Mouse (Mus musculus) heart, embryonic 14.5 days (tissue): ENCODE measurements around the gene Gm12830. TPM values are rescaled to one million over a fixed set of nuclear protein-coding genes. Genes with fewer than 3 reads are reported as not detected.

Source experiments
- ATAC-seq: fragments of 200-750 bp; cut with Nextera tagmentation; 2 replicates; pipeline ENCODE4 v1.8.0; 2017; ENCODE audit warnings: low read depth, moderate TSS enrichment; ENCODE audit not compliant: insufficient number of reproducible peaks, insufficient read depth, low FRiP score
- H3K27ac ChIP-seq, 2 experiments: fragments of 200-500 bp in 1 of 2; fragments of 300-500 bp in 1 of 2; sonication (generic) in 1 of 2; replicated peaks in 1 of 2; 2 replicates each; pipeline ENCODE4 v1.5.1; 2012 to 2014; ENCODE audit warnings: low read depth in 2 of 2, low read length in 2 of 2, control low read depth in 1 of 2, mild to moderate bottlenecking in 1 of 2, mixed read lengths in 1 of 2; ENCODE audit not compliant: control insufficient read depth in 1 of 2, insufficient read depth in 1 of 2
- H3K27me3 ChIP-seq: fragments of 300-500 bp; sonication (generic); 2 replicates; pipeline ENCODE4 v1.6.1; 2014; ENCODE audit warnings: mild to moderate bottlenecking, low read length, control low read depth; ENCODE audit not compliant: control insufficient read depth, insufficient read depth
- H3K36me3 ChIP-seq: fragments of 300-500 bp; sonication (generic); 2 replicates; pipeline ENCODE4 v1.6.1; 2014; ENCODE audit warnings: mild to moderate bottlenecking, control low read depth, low read length, mixed read lengths; ENCODE audit not compliant: control insufficient read depth, insufficient read depth
- H3K4me1 ChIP-seq, 2 experiments: fragments of 200-500 bp in 1 of 2; fragments of 300-500 bp in 1 of 2; sonication (generic) in 1 of 2; 2 replicates each; pipeline ENCODE4 v1.6.1; 2012 to 2014; ENCODE audit warnings: low read length in 2 of 2, control low read depth in 1 of 2, mixed read lengths in 1 of 2; ENCODE audit not compliant: control insufficient read depth in 2 of 2, insufficient read depth in 2 of 2
- H3K4me2 ChIP-seq: fragments of 300-500 bp; sonication (generic); 2 replicates; pipeline ENCODE4 v1.6.1; 2014; ENCODE audit warnings: mild to moderate bottlenecking, low read length
- H3K4me3 ChIP-seq, 2 experiments: fragments of 200-500 bp in 1 of 2; fragments of 300-500 bp in 1 of 2; sonication (generic) in 1 of 2; 2 replicates each; pipeline ENCODE4 v1.5.1; 2012 to 2014; ENCODE audit warnings: low read length in 2 of 2, mild to moderate bottlenecking in 2 of 2, control low read depth in 1 of 2, low read depth in 1 of 2, moderate library complexity in 1 of 2; ENCODE audit not compliant: control insufficient read depth in 1 of 2, insufficient read depth in 1 of 2
- H3K9ac ChIP-seq: fragments of 300-500 bp; sonication (generic); 2 replicates; pipeline ENCODE4 v1.6.1; 2014; ENCODE audit warnings: mild to moderate bottlenecking, low read length
- H3K9me3 ChIP-seq: fragments of 300-500 bp; sonication (generic); 2 replicates; pipeline ENCODE4 v1.6.1; 2016; ENCODE audit warnings: low read length, control low read depth; ENCODE audit not compliant: control insufficient read depth
- WGBS: fragments of 180-500 bp; shearing (Covaris S2); extraction: QIAGEN DNeasy Blood & Tissue Kit; methylation state at CpG from one replicate; pipeline ENCODE4 v1.1.7; 2014; 5-methylcytosine and 5-hydroxymethylcytosine counted together
- polyA plus RNA-seq: library from polyadenylated mRNA; unstranded; fragments of >200 nt; fragmentation: Nextera tagmentation; extraction: Ambion mirVana; gene quantifications from 2 replicates; pipeline ENCODE4 v1.2.1, GENCODE M21; 2014

The Gm12830 gene
- not detected in 2 replicates for polyA plus RNA-seq

DNA sequence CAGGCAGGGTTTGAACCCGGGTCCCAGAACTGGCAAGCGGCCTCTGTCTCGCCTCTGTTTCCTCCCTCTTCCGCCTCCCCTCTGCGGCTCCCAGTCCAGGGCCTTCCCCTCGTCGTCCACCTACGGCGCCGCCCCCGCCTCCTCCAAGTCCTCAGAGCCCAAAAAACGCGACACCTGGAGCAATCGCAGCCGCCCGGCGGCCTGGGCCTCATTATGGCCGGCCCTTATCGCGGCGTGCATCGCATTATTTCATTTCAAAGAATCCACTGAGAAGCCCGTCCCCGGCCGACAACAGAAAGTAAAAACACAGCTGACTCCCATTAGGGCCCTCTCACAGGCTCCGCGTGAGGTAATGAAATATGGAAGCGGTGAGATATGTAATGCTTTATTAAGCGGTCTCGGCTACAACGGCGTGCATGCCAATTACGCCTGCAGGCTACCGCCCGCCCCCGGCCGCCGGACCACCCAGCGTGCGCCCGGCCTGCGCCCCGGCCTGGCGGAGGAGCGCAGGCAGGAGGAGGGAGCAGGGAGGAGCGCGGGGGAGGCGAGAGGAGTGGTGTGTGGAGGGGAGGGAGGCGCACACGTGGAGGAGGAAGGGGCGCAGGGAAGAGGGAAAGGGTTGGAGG lies at the start of gene Gm12830:
Gene Gm12830, plus strand, starts transcription at position 156 of the 626 bp plus-strand sequence.
- Histone ChIP-seq H3K27ac (no peak within 1 kb of the TSS), H3K36me3 (no peaks in the 10 kb centered on the region), H3K27me3 (peaks cover 44% of the 10 kb centered on the region), H3K4me3 (peak within 1 kb of the TSS; percentile 46 to 49), H3K9me3 (no peaks in the 10 kb centered on the region), H3K4me1 (peaks cover 0 to 4% of the 10 kb centered on the region in 2 experiments; a peak in 1 of 4 replicates), H3K4me2 (peak within 1 kb of the TSS; percentile 62), H3K9ac (peak within 1 kb of the TSS; percentile 62)
- ATAC-seq, result peak; percentile 62
- WGBS, result under 1% methylated on average over 51 of the region's 51 CpGs

DNA sequence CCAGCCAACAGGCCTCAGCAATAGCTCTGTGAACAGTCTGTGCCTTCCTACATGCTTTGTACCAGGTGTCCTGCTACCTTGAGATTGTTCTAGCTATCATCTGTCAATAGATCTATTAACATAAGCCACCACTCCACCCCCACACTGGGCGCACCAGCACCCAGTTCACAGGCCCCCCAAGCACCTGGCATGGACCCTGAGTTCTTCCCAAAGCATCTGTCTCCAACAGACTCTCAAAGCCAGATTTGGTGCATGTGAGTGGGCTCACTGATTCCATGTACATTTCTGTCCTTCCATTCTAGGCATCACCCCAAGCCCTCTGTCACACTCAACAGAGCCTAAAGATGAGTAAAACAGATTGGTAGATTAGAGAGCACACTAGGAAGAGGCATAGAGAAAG lies 48.2 kb upstream of the Gm12830 start:
- Histone ChIP-seq H3K27ac (no peak overlapping the region), H3K9ac (no peak overlapping the region), H3K27me3 (no peaks in the 10 kb centered on the region), H3K9me3 (no peaks in the 10 kb centered on the region), H3K4me1 (no peaks in the 10 kb centered on the region), H3K36me3 (no peaks in the 10 kb centered on the region), H3K4me2 (no peak overlapping the region), H3K4me3 (no peak overlapping the region)
- ATAC-seq, result no peak
- WGBS, result 74% methylated on average over 1 of the region's 1 CpGs

- WGBS, result 66% methylated on average over 11 of the region's 11 CpGs
- Histone ChIP-seq H3K9ac (no peak overlapping the region), H3K4me3 (no peak overlapping the region), H3K4me1 (peaks cover 0 to 2% of the 10 kb centered on the region in 2 experiments; a peak in 1 of 4 replicates), H3K4me2 (no peak overlapping the region), H3K9me3 (no peaks in the 10 kb centered on the region), H3K27me3 (no peaks in the 10 kb centered on the region), H3K36me3 (no peaks in the 10 kb centered on the region), H3K27ac (no peak overlapping the region)
- no peak for ATAC-seq
Measured at GRCm38 (mm10) chr4:114777625-114778202, 43.8 kb upstream of the Gm12830 start.

DNA sequence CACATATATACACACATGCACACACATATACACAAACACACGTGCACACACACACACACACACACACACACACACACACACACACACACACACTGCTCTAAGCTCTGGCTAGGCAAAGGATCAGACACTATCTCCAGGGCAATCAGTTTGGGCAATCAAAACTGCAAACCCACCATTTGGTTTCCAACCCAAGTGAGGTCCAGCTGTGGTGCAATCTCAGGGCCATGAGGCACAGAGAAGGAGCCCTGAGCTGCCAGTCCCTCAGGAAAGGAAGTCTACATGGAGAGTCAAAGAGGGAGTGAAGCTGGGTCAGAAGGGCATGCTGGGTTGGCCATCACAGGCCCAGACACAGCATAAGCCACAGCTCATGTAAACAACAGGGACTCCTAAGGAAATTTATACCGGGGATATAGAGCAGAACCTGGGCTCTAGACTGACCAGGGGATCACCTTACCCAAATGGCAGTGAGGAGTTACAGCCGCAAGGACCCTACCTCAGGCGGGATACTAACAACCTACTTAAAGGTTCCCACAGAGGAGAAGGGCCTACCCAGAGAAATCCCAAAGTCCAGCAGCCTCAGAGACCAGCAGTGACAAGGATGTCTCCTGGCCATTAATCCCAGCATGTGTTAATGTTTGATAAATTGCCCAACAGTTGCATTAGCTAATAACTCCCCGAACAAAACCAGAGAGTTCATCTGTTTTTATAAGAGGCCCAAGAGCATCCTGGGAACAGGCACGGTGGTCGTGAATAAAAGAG lies 42.6 kb upstream of the Gm12830 start:
- Histone ChIP-seq H3K4me2 (no peak overlapping the region), H3K4me3 (no peak overlapping the region), H3K9me3 (no peaks in the 10 kb centered on the region), H3K4me1 (peaks cover 0 to 2% of the 10 kb centered on the region in 2 experiments; a peak in 1 of 4 replicates), H3K27me3 (no peaks in the 10 kb centered on the region), H3K36me3 (no peaks in the 10 kb centered on the region), H3K27ac (no peak overlapping the region), H3K9ac (no peak overlapping the region)
- ATAC-seq, result no peak
- WGBS, result 70% methylated on average over 7 of the region's 7 CpGs

DNA sequence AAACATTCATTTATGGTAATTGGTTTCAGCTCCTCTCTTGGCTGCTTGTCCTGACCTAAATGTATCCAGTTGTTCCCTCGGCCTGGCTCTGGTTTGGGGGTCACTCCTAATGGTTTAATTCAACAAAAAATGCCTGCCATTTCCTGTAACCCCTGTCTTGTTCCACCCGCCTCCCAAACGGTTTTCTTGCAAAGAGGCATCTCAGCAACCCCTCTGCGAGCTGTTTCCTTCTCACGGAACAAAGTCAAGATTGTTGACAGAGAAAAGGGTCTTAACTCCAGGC lies 42.1 kb upstream of the Gm12830 start:
- Histone ChIP-seq H3K9me3 (no peaks in the 10 kb centered on the region), H3K9ac (no peak overlapping the region), H3K27me3 (no peaks in the 10 kb centered on the region), H3K4me2 (no peak overlapping the region), H3K27ac (no peak overlapping the region), H3K36me3 (no peaks in the 10 kb centered on the region), H3K4me3 (no peak overlapping the region), H3K4me1 (peaks cover 0 to 2% of the 10 kb centered on the region in 2 experiments; a peak in 1 of 4 replicates)
- no peak for ATAC-seq
- WGBS, result 49% methylated on average over 5 of the region's 5 CpGs

DNA sequence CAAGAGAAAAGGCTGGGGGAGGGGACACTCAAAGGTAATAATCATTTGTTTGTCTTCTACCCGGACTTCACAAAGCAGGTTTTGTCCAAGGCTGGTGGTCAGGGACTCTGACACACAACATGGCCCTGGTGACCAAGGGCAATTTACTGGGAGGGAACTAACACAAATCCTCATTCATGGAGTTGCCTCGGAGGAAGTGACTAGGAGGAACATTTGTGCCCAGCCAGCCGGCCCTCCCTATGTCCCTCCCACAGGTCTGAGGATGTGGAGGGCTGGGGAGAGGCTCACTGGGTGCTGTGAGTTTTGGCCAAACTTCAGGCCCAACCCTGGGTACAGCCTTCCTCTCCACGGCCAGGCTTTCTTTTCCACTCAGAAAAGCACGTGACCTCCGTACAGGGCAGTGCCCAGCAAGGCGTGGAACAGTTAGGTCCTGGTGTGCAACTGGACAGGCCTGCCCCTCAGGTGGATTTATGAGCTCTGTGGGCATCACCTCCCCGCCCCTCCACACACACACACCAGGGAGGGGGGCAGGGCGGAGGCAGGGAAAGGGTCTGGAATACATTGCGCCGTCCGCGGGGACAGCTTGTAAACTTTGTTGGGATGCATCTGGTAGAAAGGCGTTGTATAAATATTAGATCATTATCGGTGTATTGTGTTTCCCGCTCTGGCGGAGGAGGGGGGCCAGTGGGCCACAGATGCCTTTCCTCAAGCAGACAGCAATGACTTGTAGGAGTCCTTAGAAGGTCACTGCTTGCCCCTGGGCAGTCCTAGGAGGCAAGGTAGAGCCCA lies 41.6 kb upstream of the Gm12830 start:
- WGBS, result 70% methylated on average over 17 of the region's 17 CpGs
- no peak overlapping the region for H3K9ac ChIP-seq
- peaks cover 0 to 2% of the 10 kb centered on the region in 2 experiments; a peak in 1 of 4 replicates for H3K4me1 ChIP-seq
- no peaks in the 10 kb centered on the region for H3K9me3 ChIP-seq
- no peak overlapping the region for H3K27ac ChIP-seq
- H3K4me3 ChIP-seq, result no peak overlapping the region
- no peaks in the 10 kb centered on the region for H3K27me3 ChIP-seq
- no peak for ATAC-seq
- no peaks in the 10 kb centered on the region for H3K36me3 ChIP-seq
- H3K4me2 ChIP-seq, result no peak overlapping the region

DNA sequence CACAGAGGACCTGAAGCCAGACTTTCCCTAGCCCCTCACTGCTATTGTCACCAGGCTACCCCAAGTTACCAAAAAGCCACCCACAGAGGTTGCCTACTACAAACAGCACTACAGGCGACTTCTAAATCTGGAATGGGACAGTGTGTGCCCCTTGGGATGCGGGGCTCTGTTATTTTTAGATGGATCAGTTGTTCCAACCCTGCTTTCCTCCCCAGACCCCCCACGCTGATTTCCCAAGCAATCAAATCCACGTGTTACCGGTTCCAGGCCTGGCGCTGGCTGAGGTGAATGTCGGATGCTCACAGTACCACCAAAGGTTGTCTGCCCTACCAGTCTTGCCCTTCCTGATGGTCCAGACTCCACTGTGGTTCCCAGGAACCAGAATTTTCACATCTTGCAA lies 38.7 kb upstream of the Gm12830 start:
- Histone ChIP-seq H3K9me3 (no peaks in the 10 kb centered on the region), H3K4me2 (no peak overlapping the region), H3K27ac (no peak overlapping the region), H3K36me3 (no peaks in the 10 kb centered on the region), H3K4me1 (peaks cover 0 to 2% of the 10 kb centered on the region in 2 experiments; a peak in 1 of 4 replicates), H3K9ac (no peak overlapping the region), H3K4me3 (no peak overlapping the region), H3K27me3 (no peaks in the 10 kb centered on the region)
- WGBS, result 55% methylated on average over 7 of the region's 7 CpGs
- no peak for ATAC-seq
